Mouse (Mus musculus) hindlimb bud, embryonic 11.5 days (tissue): ENCODE measurements at regions not wholly inside any gene's neighbourhood (a gene's known extent, or its start where the extent isn't known, plus 50 kb on each side); places are given as distances from the start of the nearest gene placed in this dataset.

ENCODE experiments used
- DNase-seq: peaks from one replicate; pipeline ENCODE4 v3.0.0-alpha.2; 2012; ENCODE audit warnings: low read depth, low spot score; ENCODE audit errors: extremely low spot score

GRCm38 (mm10) chr2:134214748-134215328, 339.3 kb downstream of the Hao1 start:
- peak; percentile 56 for DNase-seq

GRCm38 (mm10) chr2:134203252-134203651, 350.9 kb downstream of the Hao1 start:
- no peak for DNase-seq

GRCm38 (mm10) chr2:134195961-134196360, 358.2 kb downstream of the Hao1 start:
- no peak for DNase-seq

- DNase-seq, result no peak
Observed at GRCm38 (mm10) chr2:134189435-134190063, 364.6 kb downstream of the Hao1 start.
